Mouse (Mus musculus): ENCODE data around the gene Zfp146. TPM values are rescaled to one million over a fixed set of nuclear protein-coding genes. Genes with fewer than 3 reads are reported as not detected.

Gene Zfp146
- polyA plus RNA-seq, 1 experiment from 2014 or later: 12.6 TPM

DNA sequence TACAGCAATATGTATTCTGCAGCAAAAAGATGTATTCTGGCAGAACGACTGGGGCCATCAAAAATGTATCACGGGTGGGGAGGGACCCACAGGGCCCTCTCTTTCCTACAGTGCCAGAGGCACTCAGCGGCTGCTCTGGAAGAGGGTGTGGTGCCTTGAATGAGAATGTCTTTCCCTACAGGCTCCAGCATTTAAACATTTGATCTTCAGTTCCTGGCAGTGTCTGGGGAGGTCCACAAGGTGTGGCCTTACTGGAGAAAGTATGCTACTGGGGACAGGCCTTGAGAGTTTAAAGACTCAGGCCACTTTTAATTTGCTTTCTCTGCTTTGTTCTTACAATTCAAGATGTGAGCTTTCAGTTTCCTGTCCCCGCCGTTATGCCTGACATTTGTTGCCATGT lies 53.5 kb downstream of the Zfp146 start:
- H3K4me3 ChIP-seq (ENCODE audit: low read length): no peak overlapping the region
- no peak overlapping the region for H3K27ac ChIP-seq (ENCODE audit: low read length)
- 94% methylated on average over 5 of the region's 5 CpGs for WGBS
- H3K4me2 ChIP-seq (replicated peaks; ENCODE audit: low read depth, low read length): no peak overlapping the region
- H3K9ac ChIP-seq (replicated peaks; ENCODE audit: low read length): no peak overlapping the region
- H3K27me3 ChIP-seq (ENCODE audit: insufficient read depth, low read length): no peaks in the 10 kb centered on the region
- H3K9me3 ChIP-seq (ENCODE audit: low read length): peaks cover 17% of the 10 kb centered on the region
- 0 out of 2 replicates have a peak, but pooled peaks cover 1% of the 10 kb centered on the region for H3K4me1 ChIP-seq (ENCODE audit: insufficient read depth, low read length)
- H3K36me3 ChIP-seq (ENCODE audit: insufficient read depth, low read length): 0 out of 2 replicates have a peak, but pooled peaks cover 2% of the 10 kb centered on the region
- ATAC-seq (ENCODE audit: low FRiP score, low TSS enrichment): no peak

Other genes starting within 250 kb of the Zfp146 start
- gene Zfp74, start 215.7 kb downstream of the Zfp146 start, polyA plus RNA-seq (2015; fragmentation: Nextera tagmentation; extraction: Ambion mirVana): 11.4 and 14.2 TPM in 2 replicates
- gene Zfp568, start 185.8 kb downstream of the Zfp146 start, polyA plus RNA-seq (2015; fragmentation: Nextera tagmentation; extraction: Ambion mirVana): 15.8 and 16.5 TPM in 2 replicates
- 4.1 TPM in 2 replicates for gene Zfp14, start 118.4 kb downstream of the Zfp146 start, polyA plus RNA-seq (2015; fragmentation: Nextera tagmentation; extraction: Ambion mirVana)
- 5.8 and 6.6 TPM in 2 replicates for gene Zfp82, start 96.8 kb downstream of the Zfp146 start, polyA plus RNA-seq (2015; fragmentation: Nextera tagmentation; extraction: Ambion mirVana)
- gene Gm26920, start 79.3 kb downstream of the Zfp146 start, polyA plus RNA-seq (2015; fragmentation: Nextera tagmentation; extraction: Ambion mirVana): 1.6 and 2.1 TPM in 2 replicates
- 12.5 and 13.6 TPM in 2 replicates for gene Zfp566, start 79.2 kb downstream of the Zfp146 start, polyA plus RNA-seq (2015; fragmentation: Nextera tagmentation; extraction: Ambion mirVana)
- 112 and 116 TPM in 2 replicates for gene Zfp260, start 75.0 kb downstream of the Zfp146 start, polyA plus RNA-seq (2015; fragmentation: Nextera tagmentation; extraction: Ambion mirVana)
- gene Zfp382, start 47.8 kb downstream of the Zfp146 start, polyA plus RNA-seq (2015; fragmentation: Nextera tagmentation; extraction: Ambion mirVana): 11.7 and 12.0 TPM in 2 replicates
- gene Cox7a1, start 14.4 kb upstream of the Zfp146 start, polyA plus RNA-seq (2015; fragmentation: Nextera tagmentation; extraction: Ambion mirVana): 11.7 and 13.8 TPM in 2 replicates
- 105 and 111 TPM in 2 replicates for gene Capns1, start 29.1 kb upstream of the Zfp146 start, polyA plus RNA-seq (2015; fragmentation: Nextera tagmentation; extraction: Ambion mirVana)
- 145 and 146 TPM in 2 replicates for gene Polr2i, start 62.2 kb upstream of the Zfp146 start, polyA plus RNA-seq (2015; fragmentation: Nextera tagmentation; extraction: Ambion mirVana)
- 180 and 206 TPM in 2 replicates for gene Tbcb, start 62.5 kb upstream of the Zfp146 start, polyA plus RNA-seq (2015; fragmentation: Nextera tagmentation; extraction: Ambion mirVana)
- gene Ovol3, start 66.0 kb upstream of the Zfp146 start, polyA plus RNA-seq (2015; fragmentation: Nextera tagmentation; extraction: Ambion mirVana): not detected in 2 replicates
- gene Thap8, start 110.3 kb upstream of the Zfp146 start, polyA plus RNA-seq (2015; fragmentation: Nextera tagmentation; extraction: Ambion mirVana): 0.27 and 0.57 TPM in 2 replicates
- gene Wdr62, start 110.7 kb upstream of the Zfp146 start, polyA plus RNA-seq (2015; fragmentation: Nextera tagmentation; extraction: Ambion mirVana): 9.7 and 10.8 TPM in 2 replicates
- gene Clip3, start 122.0 kb upstream of the Zfp146 start, polyA plus RNA-seq (2015; fragmentation: Nextera tagmentation; extraction: Ambion mirVana): 27.2 and 45.3 TPM in 2 replicates
- 106 and 107 TPM in 2 replicates for gene Alkbh6, start 139.0 kb upstream of the Zfp146 start, polyA plus RNA-seq (2015; fragmentation: Nextera tagmentation; extraction: Ambion mirVana)
- 129 and 136 TPM in 2 replicates for gene Syne4, start 145.1 kb upstream of the Zfp146 start, polyA plus RNA-seq (2015; fragmentation: Nextera tagmentation; extraction: Ambion mirVana)
- gene E130208F15Rik, start 152.0 kb upstream of the Zfp146 start, polyA plus RNA-seq (2015; fragmentation: Nextera tagmentation; extraction: Ambion mirVana): 2.3 and 3.7 TPM in 2 replicates
- 17.2 and 18.1 TPM in 2 replicates for gene Sdhaf1, start 154.1 kb upstream of the Zfp146 start, polyA plus RNA-seq (2015; fragmentation: Nextera tagmentation; extraction: Ambion mirVana)
- 6.8 and 8.3 TPM in 2 replicates for gene Lrfn3, start 193.0 kb upstream of the Zfp146 start, polyA plus RNA-seq (2015; fragmentation: Nextera tagmentation; extraction: Ambion mirVana)
- 29.3 and 31.4 TPM in 2 replicates for gene Tyrobp, start 244.0 kb upstream of the Zfp146 start, polyA plus RNA-seq (2015; fragmentation: Nextera tagmentation; extraction: Ambion mirVana)

Data from kidney, embryonic 16.5 days (tissue).